In genomic region chr5:51432031-51432430, GRCm38 (mm10) we compare ENCODE assay signal across 20 mouse cellular contexts.
"Had no signal": no experiment of that assay in that cellular context is flagged by ENCODE, and none has a peak within 500 bp of the region (broad histone marks: within the 10 kb centered on the region; RNA-seq: fewer than 3 reads in every experiment).

No protein-coding gene starts in this region.

- DNase-seq: layer of hippocampus, postnatal 36 days; liver, embryonic 13.5 days; lung, adult 2 months; retina, postnatal 1 day; right cerebral cortex, postnatal 25 days; spleen, adult 18-20 months; thymus, adult 2 months; thymus, postnatal 14 days; thymus, postnatal 4 days had no signal

- H3K4me3 ChIP-seq: intestine, embryonic 15.5 days; layer of hippocampus, adult 2 months; left cerebral cortex, adult 2 months; liver, embryonic 13.5 days; megakaryocyte, embryonic 14.5 days; midbrain, embryonic 10.5 days; midbrain, embryonic 13.5 days; myocyte; neural tube, embryonic 13.5 days had no signal

- H3K9ac ChIP-seq: intestine, embryonic 15.5 days; liver, embryonic 13.5 days; midbrain, embryonic 13.5 days; neural tube, embryonic 13.5 days had no signal

- ATAC-seq: intestine, embryonic 15.5 days; lung, postnatal 0 days; midbrain, embryonic 13.5 days; midbrain, embryonic 16.5 days had no signal

- H3K4me2 ChIP-seq: intestine, embryonic 15.5 days; liver, embryonic 13.5 days; midbrain, embryonic 13.5 days; neural tube, embryonic 13.5 days had no signal

- H3K27ac ChIP-seq: intestine, embryonic 15.5 days; kidney, postnatal 0 days; layer of hippocampus, adult 2 months; left cerebral cortex, adult 2 months; liver, embryonic 13.5 days; midbrain, embryonic 10.5 days; midbrain, embryonic 13.5 days; neural tube, embryonic 13.5 days had no signal

- H3K4me1 ChIP-seq: intestine, embryonic 15.5 days; liver, embryonic 13.5 days; megakaryocyte, embryonic 14.5 days; midbrain, embryonic 10.5 days; midbrain, embryonic 13.5 days; neural tube, embryonic 13.5 days had no signal

- H3K9me3 ChIP-seq: intestine, embryonic 15.5 days; liver, embryonic 13.5 days; megakaryocyte, embryonic 14.5 days; midbrain, embryonic 10.5 days; midbrain, embryonic 13.5 days; neural tube, embryonic 13.5 days had no signal

- H3K36me3 ChIP-seq: intestine, embryonic 15.5 days; liver, embryonic 13.5 days; midbrain, embryonic 10.5 days; midbrain, embryonic 13.5 days; neural tube, embryonic 13.5 days had no signal

- H3K27me3 ChIP-seq: intestine, embryonic 15.5 days; liver, embryonic 13.5 days; megakaryocyte, embryonic 14.5 days; midbrain, embryonic 13.5 days; neural tube, embryonic 13.5 days had no signal
